Mouse (Mus musculus): ENCODE measurements around the gene Ext2. TPM values are rescaled to one million over a fixed set of nuclear protein-coding genes. Genes with fewer than 3 reads are reported as not detected.

Gene Ext2
- total and polyA plus RNA-seq, 3 experiments, result 28.9 to 44.0 (median 43.8) TPM

DNA sequence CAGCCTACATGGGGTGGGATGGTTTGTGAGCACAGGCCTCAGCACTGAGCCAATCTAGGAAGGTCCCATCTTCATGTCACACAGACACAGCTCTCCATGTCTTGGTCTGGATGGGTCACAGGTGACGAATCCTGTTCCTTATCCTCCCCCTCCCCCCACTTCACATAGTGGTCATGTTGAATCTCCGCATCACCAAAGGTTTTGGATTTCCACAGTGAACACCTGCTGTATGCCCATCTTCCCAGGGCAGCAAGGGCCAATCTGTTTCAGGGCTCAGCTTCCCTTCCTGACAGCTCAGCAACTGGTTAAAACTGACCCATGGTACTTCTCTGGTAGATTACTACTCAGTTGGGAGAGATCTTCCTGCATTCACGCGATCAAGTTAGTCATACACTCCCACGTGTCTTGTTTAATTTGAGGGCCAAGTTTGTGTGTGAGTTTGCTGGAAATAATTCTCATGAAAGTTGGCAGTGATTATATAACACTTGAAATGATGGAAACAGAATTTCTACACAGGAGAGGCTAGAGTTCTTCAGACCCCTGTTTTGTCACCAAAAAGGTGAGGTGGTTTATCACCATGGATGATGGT is 74.7 kb downstream of the Ext2 start:
- Histone ChIP-seq H3K4me1 (ENCODE audit: control insufficient read depth, insufficient read depth, low read length) (no peaks in the 10 kb centered on the region), H3K4me3 (no peak overlapping the region), H3K9ac (ENCODE audit: low read depth, low read length) (no peak overlapping the region), H3K79me2 (replicated peaks; ENCODE audit: control insufficient read depth, insufficient read depth, low read length) (no peaks in the 10 kb centered on the region), H3K27ac (no peak overlapping the region), H3K27me3 (ENCODE audit: control insufficient read depth, insufficient read depth, low read length) (no peaks in the 10 kb centered on the region), H3K36me3 (ENCODE audit: control insufficient read depth, insufficient read depth, low read length) (no peaks in the 10 kb centered on the region)
- intact Hi-C loops (cut with DNase I), result no loop called here
- DNase-seq, result no peak
- no peak for TF ChIP-seq CTCF (IDR thresholded peaks at IDR 0.05)
- TF ChIP-seq EP300 (IDR thresholded peaks at IDR 0.05; ENCODE audit: insufficient read depth, low read depth, low read length), result no peak
- no peak for TF ChIP-seq POLR2A (IDR thresholded peaks at IDR 0.05; ENCODE audit: insufficient read depth, low read depth, low read length)
- 75% methylated on average over 5 of the region's 5 CpGs for WGBS

DNA sequence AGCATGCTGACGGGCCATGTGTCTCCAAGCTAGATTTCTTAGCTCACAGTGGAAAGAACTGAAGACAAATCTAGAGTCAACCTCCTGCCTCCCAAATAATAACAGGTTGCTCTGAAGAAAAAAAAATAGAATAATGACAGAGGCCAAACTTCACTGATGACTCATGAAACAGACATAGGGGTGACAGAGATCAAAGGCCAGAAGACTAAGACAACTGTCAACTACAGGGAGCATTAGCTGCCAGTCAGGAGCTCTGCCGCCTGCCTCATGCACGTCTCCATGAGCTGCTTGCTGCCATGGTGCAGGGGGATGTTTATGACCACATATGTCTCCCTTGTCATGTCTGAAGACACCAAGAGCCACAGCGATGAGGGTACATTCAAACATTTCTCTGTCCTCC is 75.7 kb downstream of the Ext2 start:
- Histone ChIP-seq H3K27me3 (ENCODE audit: control insufficient read depth, insufficient read depth, low read length) (no peaks in the 10 kb centered on the region), H3K4me3 (no peak overlapping the region), H3K4me1 (ENCODE audit: control insufficient read depth, insufficient read depth, low read length) (no peaks in the 10 kb centered on the region), H3K9ac (ENCODE audit: low read depth, low read length) (no peak overlapping the region), H3K27ac (no peak overlapping the region), H3K79me2 (replicated peaks; ENCODE audit: control insufficient read depth, insufficient read depth, low read length) (no peaks in the 10 kb centered on the region), H3K36me3 (ENCODE audit: control insufficient read depth, insufficient read depth, low read length) (no peaks in the 10 kb centered on the region)
- DNase-seq, result no peak
- intact Hi-C loops (cut with DNase I), result no loop called here
- no peak for TF ChIP-seq CTCF (IDR thresholded peaks at IDR 0.05)
- no peak for TF ChIP-seq POLR2A (IDR thresholded peaks at IDR 0.05; ENCODE audit: insufficient read depth, low read depth, low read length)
- TF ChIP-seq EP300 (IDR thresholded peaks at IDR 0.05; ENCODE audit: insufficient read depth, low read depth, low read length), result no peak
- 95% methylated on average over 4 of the region's 4 CpGs for WGBS

DNA sequence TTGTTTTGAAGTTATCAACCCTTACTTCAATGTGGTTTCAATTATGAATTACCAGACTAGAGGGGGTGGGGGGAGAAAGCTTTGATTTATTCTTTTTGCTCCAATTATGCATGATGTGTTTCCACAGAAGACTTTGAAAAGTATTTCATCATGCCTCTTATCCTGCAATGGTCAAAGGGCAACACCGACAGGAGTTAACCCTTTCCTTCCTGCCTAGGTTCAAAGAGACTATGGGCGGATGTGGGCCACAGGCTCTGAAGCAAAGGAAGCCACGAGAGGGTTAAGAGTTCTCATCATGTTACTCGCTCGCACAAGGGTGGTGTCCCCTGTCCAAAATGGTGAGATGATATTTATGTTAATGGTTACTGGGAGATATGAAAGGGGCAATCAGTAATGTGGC is 76.2 kb downstream of the Ext2 start:
- 73% methylated on average over 5 of the region's 5 CpGs for WGBS
- no peaks in the 10 kb centered on the region for H3K36me3 ChIP-seq (ENCODE audit: control insufficient read depth, insufficient read depth, low read length)
- H3K4me1 ChIP-seq (ENCODE audit: control insufficient read depth, insufficient read depth, low read length), result no peaks in the 10 kb centered on the region
- no peak overlapping the region for H3K27ac ChIP-seq
- no peak for DNase-seq
- H3K9ac ChIP-seq (ENCODE audit: low read depth, low read length), result no peak overlapping the region
- no peaks in the 10 kb centered on the region for H3K79me2 ChIP-seq (replicated peaks; ENCODE audit: control insufficient read depth, insufficient read depth, low read length)
- no peaks in the 10 kb centered on the region for H3K27me3 ChIP-seq (ENCODE audit: control insufficient read depth, insufficient read depth, low read length)
- no peak for TF ChIP-seq CTCF (IDR thresholded peaks at IDR 0.05)
- no peak for TF ChIP-seq POLR2A (IDR thresholded peaks at IDR 0.05; ENCODE audit: insufficient read depth, low read depth, low read length)
- TF ChIP-seq EP300 (IDR thresholded peaks at IDR 0.05; ENCODE audit: insufficient read depth, low read depth, low read length), result no peak
- no peak overlapping the region for H3K4me3 ChIP-seq
- intact Hi-C loops (cut with DNase I), result no loop called here

- no peaks in the 10 kb centered on the region for H3K4me1 ChIP-seq (ENCODE audit: control insufficient read depth, insufficient read depth, low read length)
- intact Hi-C loops (cut with DNase I), result no loop called here
- H3K36me3 ChIP-seq (ENCODE audit: control insufficient read depth, insufficient read depth, low read length), result no peaks in the 10 kb centered on the region
- no peaks in the 10 kb centered on the region for H3K27me3 ChIP-seq (ENCODE audit: control insufficient read depth, insufficient read depth, low read length)
- no peaks in the 10 kb centered on the region for H3K79me2 ChIP-seq (replicated peaks; ENCODE audit: control insufficient read depth, insufficient read depth, low read length)
- TF ChIP-seq POLR2A (IDR thresholded peaks at IDR 0.05; ENCODE audit: insufficient read depth, low read depth, low read length) (no peak), EP300 (IDR thresholded peaks at IDR 0.05; ENCODE audit: insufficient read depth, low read depth, low read length) (no peak), CTCF (IDR thresholded peaks at IDR 0.05) (no peak)
- H3K4me3 ChIP-seq, result no peak overlapping the region
- no peak for DNase-seq
- H3K27ac ChIP-seq, result no peak overlapping the region
- 82% methylated on average over 9 of the region's 9 CpGs for WGBS
- H3K9ac ChIP-seq (ENCODE audit: low read depth, low read length), result no peak overlapping the region
These were observed 76.6 kb downstream of the Ext2 start for GRCm38 (mm10) chr2:93745741-93746140.

DNA sequence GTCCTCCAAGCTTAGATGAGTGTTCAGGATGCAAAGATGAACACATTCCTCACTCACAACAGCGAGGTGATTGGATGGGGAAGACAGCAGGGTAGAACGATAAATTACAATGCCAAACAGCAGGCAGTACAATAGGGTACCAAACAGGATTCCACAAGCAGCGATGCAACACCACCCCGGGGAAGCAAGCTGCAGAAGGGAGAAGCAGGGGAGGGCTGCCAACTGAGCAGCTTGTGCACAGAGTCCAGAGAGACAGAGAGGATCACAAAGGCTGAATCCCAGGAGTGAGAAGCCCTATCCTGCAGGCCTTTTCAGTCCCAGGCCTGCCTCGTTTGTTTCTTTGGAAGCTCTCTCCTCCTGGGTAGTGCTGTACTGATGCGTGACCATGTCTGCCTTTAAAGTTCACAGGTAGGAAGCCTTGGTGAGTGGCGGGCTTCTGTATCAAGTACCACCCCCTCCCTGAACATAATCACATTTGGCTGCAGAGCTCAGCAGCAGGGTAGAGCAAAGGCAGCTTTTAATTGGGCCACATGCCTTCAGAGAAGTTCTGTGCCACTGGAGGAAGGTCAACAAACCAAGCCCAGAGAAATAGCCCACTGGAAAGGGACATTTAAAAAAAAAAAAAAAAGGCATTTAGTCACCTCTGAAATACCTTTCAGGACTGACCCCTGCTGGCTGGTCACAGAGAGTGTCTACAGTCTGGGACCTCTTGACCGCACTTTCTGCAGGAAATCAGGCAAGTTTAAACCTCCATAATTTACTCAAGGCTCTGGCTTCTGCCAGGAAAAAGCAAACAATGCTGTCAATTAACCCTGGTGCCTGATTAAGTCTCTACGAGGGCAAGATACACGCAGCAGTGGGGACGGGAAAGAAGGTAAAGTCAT is 77.8 kb downstream of the Ext2 start:
- Histone ChIP-seq H3K4me3 (no peak overlapping the region), H3K79me2 (replicated peaks; ENCODE audit: control insufficient read depth, insufficient read depth, low read length) (no peaks in the 10 kb centered on the region), H3K27me3 (ENCODE audit: control insufficient read depth, insufficient read depth, low read length) (no peaks in the 10 kb centered on the region), H3K27ac (no peak overlapping the region), H3K4me1 (ENCODE audit: control insufficient read depth, insufficient read depth, low read length) (no peaks in the 10 kb centered on the region), H3K9ac (ENCODE audit: low read depth, low read length) (no peak overlapping the region), H3K36me3 (ENCODE audit: control insufficient read depth, insufficient read depth, low read length) (no peaks in the 10 kb centered on the region)
- TF ChIP-seq CTCF (IDR thresholded peaks at IDR 0.05), result peak; percentile 26
- no peak for TF ChIP-seq POLR2A (IDR thresholded peaks at IDR 0.05; ENCODE audit: insufficient read depth, low read depth, low read length)
- no peak for DNase-seq
- intact Hi-C loops (cut with DNase I), result no loop called here
- 68% methylated on average over 11 of the region's 11 CpGs for whole genome bisulfite sequencing

DNA sequence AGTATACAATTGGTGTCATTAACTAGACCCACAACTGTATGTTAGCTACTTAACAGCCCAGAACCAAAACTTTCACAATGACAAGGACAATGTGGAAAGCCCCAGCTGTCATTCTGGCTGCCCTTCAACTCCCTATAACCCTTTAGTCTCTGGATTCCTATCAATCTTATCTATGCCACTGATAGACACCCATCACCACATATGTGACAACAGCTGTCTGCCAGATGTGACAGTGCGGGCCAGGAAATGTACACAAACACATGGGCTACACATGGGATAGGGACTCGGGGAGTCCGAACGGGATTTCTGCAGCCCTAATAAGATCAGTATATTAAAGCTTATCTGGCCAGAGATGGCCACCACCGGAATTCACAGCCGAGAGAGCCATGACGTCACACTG is 80.7 kb downstream of the Ext2 start:
- H3K4me3 ChIP-seq, result no peak overlapping the region
- DNase-seq, result no peak
- H3K27me3 ChIP-seq (ENCODE audit: control insufficient read depth, insufficient read depth, low read length), result no peaks in the 10 kb centered on the region
- no peaks in the 10 kb centered on the region for H3K79me2 ChIP-seq (replicated peaks; ENCODE audit: control insufficient read depth, insufficient read depth, low read length)
- TF ChIP-seq CTCF (IDR thresholded peaks at IDR 0.05) (no peak), EP300 (IDR thresholded peaks at IDR 0.05; ENCODE audit: insufficient read depth, low read depth, low read length) (no peak), POLR2A (IDR thresholded peaks at IDR 0.05; ENCODE audit: insufficient read depth, low read depth, low read length) (no peak)
- no peaks in the 10 kb centered on the region for H3K36me3 ChIP-seq (ENCODE audit: control insufficient read depth, insufficient read depth, low read length)
- no peak overlapping the region for H3K27ac ChIP-seq
- H3K9ac ChIP-seq (ENCODE audit: low read depth, low read length), result no peak overlapping the region
- H3K4me1 ChIP-seq (ENCODE audit: control insufficient read depth, insufficient read depth, low read length), result no peaks in the 10 kb centered on the region
- WGBS, result 60% methylated on average over 7 of the region's 7 CpGs
- intact Hi-C loops (cut with DNase I), result no loop called here

All from heart, adult 2 months (tissue).